Mouse (Mus musculus) splenic B cell, adult 2 months (primary cell): ENCODE measurements around the gene Dennd2a.

Experiments
- DNase-seq: peaks from one replicate; pipeline ENCODE4 v3.0.0-alpha.2; 2011; ENCODE audit warnings: low read depth, low spot score
- H3K27me3 ChIP-seq: 2 replicates; pipeline ENCODE4 v1.6.1; 2012; ENCODE audit warnings: mild to moderate bottlenecking, low read length, moderate library complexity, mixed read lengths; ENCODE audit not compliant: control insufficient read depth, poor library complexity, insufficient read depth, severe bottlenecking
- H3K36me3 ChIP-seq: 2 replicates; pipeline ENCODE4 v1.6.1; 2012; ENCODE audit warnings: mild to moderate bottlenecking, low read length, moderate library complexity, mixed read lengths; ENCODE audit not compliant: control insufficient read depth, poor library complexity, insufficient read depth, severe bottlenecking

Dennd2a gene

DNA sequence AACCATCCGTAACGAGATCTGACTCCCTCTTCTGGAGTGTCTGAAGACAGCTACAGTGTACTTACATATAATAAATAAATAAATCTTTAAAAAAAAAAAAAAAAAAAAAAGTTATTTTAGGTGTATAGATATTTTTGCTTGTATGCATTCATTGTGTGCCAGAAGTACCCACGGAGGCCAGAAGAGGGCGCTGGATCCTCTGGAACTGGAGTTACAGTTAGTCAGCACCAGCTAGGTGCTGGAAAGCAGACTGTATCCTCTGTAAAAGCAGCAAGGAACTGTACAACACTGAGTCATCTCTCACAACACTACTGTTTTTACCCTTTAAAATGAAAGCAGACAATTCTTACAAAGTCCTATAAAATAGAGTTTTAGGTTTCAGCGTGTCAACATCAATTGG is 141.9 kb downstream of the Dennd2a start:
- no peaks in the 10 kb centered on the region for H3K27me3 ChIP-seq
- H3K36me3 ChIP-seq = 0 out of 2 replicates have a peak, but pooled peaks cover 2% of the 10 kb centered on the region
- peak; percentile 81 for DNase-seq

DNA sequence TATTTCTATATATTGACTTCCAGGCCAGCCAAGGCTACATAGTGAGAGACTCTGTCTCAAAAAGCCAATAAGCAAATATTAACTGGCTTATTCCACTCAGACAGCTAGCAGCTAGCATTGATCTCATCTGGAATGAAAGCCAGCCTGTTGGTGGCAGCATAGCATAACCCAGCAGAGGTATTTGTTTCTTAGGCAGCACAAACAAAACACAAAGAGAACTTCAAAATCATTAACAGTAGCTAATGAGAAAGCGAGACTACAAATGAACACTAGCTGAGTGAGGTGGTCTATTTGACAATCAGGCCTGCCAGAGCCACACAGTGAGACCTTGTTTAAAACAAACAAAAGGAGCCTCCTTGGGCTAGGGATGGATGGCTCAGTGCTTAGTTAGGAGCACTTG is 143.6 kb downstream of the Dennd2a start:
- Histone ChIP-seq H3K36me3 (0 out of 2 replicates have a peak, but pooled peaks cover 2% of the 10 kb centered on the region), H3K27me3 (no peaks in the 10 kb centered on the region)
- no peak for DNase-seq
